ENCODE assay signal across 13 mouse cellular contexts in genomic region chr19:43679474-43679981, GRCm38 (mm10). TPM values are rescaled to one million over a fixed set of nuclear protein-coding genes. Genes with fewer than 3 reads are reported as not detected.
A peak's percentile ranks its signal among the peaks of the same experiment; 100 is the strongest.
DNase-seq lines count a peak whose midpoint lies in the region; ATAC-seq and TF ChIP-seq lines count a peak whose summit lies in the region.
"Had no signal": no experiment of that assay in that cellular context is flagged by ENCODE, and none has a peak within 500 bp of the region (broad histone marks: within the 10 kb centered on the region; RNA-seq: fewer than 3 reads in every experiment).

No protein-coding gene starts in this region.

- H3K27me3 ChIP-seq in intestine, embryonic 14.5 days (replicated peaks; ENCODE audit: control insufficient read depth, insufficient read depth, low read length) = no peaks in the 10 kb centered on the region
- H3K27me3 ChIP-seq in intestine, postnatal 0 days (replicated peaks; ENCODE audit: control insufficient read depth, insufficient read depth, low read length) = no peaks in the 10 kb centered on the region
- H3K27me3 ChIP-seq in CH12.LX (replicated peaks) = no peaks in the 10 kb centered on the region
- H3K27me3 ChIP-seq in liver, embryonic 11.5 days (replicated peaks; ENCODE audit: control insufficient read depth, insufficient read depth, low read length) = no peaks in the 10 kb centered on the region
- no peaks in the 10 kb centered on the region for H3K27me3 ChIP-seq in cerebellum, adult 2 months (ENCODE audit: control insufficient read depth, insufficient read depth, low read length)
- H3K27me3 ChIP-seq: embryonic facial prominence, embryonic 15.5 days had no signal

- H3K4me3 ChIP-seq in intestine, embryonic 14.5 days (ENCODE audit: low read depth, low read length) = no peak overlapping the region
- H3K4me3 ChIP-seq in intestine, postnatal 0 days (ENCODE audit: low read depth, low read length) = no peak overlapping the region
- H3K4me3 ChIP-seq in CH12.LX (replicated peaks in 1 of 3; ENCODE audit: low read depth in 2 of 3, low read length in 2 of 3, poor library complexity in 1 of 3) = no peak overlapping the region
- H3K4me3 ChIP-seq in liver, embryonic 11.5 days (ENCODE audit: low read depth, low read length) = no peak overlapping the region
- H3K4me3 ChIP-seq in cerebellum, adult 2 months (replicated peaks; ENCODE audit: insufficient read depth, low read depth, low read length) = no peak overlapping the region
- H3K4me3 ChIP-seq: embryonic facial prominence, embryonic 15.5 days; hindbrain, embryonic 13.5 days had no signal

- DNase-seq in intestine, embryonic 14.5 days (ENCODE audit: low spot score) = no peak
- DNase-seq in CH12.LX (ENCODE audit: extremely low read depth) = peak; percentile 50
- DNase-seq in liver, embryonic 11.5 days (ENCODE audit: low spot score) = no peak
- peak; percentile 37 for DNase-seq in skeletal muscle tissue, adult 2 months (ENCODE audit: low read depth, low spot score)
- DNase-seq in adrenal gland, postnatal 25 days = no peak
- no peak for DNase-seq in cerebellum, adult 2 months
- no peak for DNase-seq in gastrocnemius, adult 18-20 months (ENCODE audit: low spot score)
- DNase-seq: cerebellum, postnatal 14 days; forebrain, postnatal 0 days; kidney, postnatal 14 days had no signal

- no peak overlapping the region for H3K4me2 ChIP-seq in intestine, embryonic 14.5 days (ENCODE audit: low read length)
- H3K4me2 ChIP-seq in intestine, postnatal 0 days (replicated peaks; ENCODE audit: low read depth) = no peak overlapping the region
- H3K4me2 ChIP-seq in CH12.LX (ENCODE audit: insufficient read depth, low read depth, poor library complexity, severe bottlenecking) = no peak overlapping the region
- H3K4me2 ChIP-seq in liver, embryonic 11.5 days = 0 out of 2 replicates have a peak overlapping the region, but pooled peaks have one; percentile 4
- H3K4me2 ChIP-seq: embryonic facial prominence, embryonic 15.5 days; hindbrain, embryonic 13.5 days had no signal

- no peak for TF ChIP-seq POLR2A in CH12.LX (IDR thresholded peaks at IDR 0.05; ENCODE audit: low read depth, low read length)
- no peak for TF ChIP-seq POLR2A in cerebellum, adult 2 months (IDR thresholded peaks at IDR 0.05; ENCODE audit: borderline replicate concordance, insufficient read depth, low read length)

- TF ChIP-seq CTCF in intestine, postnatal 0 days (IDR thresholded peaks at IDR 0.05; ENCODE audit: low read depth) = no peak
- TF ChIP-seq CTCF in CH12.LX (conservative IDR thresholded peaks at IDR 0.05 in 1 of 2, IDR thresholded peaks at IDR 0.05 in 1 of 2; ENCODE audit: low read depth in 2 of 2, low read length in 2 of 2) = no peak
- TF ChIP-seq CTCF in cerebellum, adult 2 months (IDR thresholded peaks at IDR 0.05; ENCODE audit: borderline replicate concordance, insufficient read depth, low read depth, low read length) = no peak

- H3K79me2 ChIP-seq in CH12.LX (replicated peaks; ENCODE audit: control insufficient read depth, extremely low read depth, insufficient read depth, poor library complexity, severe bottlenecking) = no peaks in the 10 kb centered on the region; the same call in 1 of the 2 replicates

- peaks cover 9% of the 10 kb centered on the region for H3K4me1 ChIP-seq in intestine, embryonic 14.5 days (replicated peaks; ENCODE audit: control insufficient read depth, insufficient read depth, low read length)
- H3K4me1 ChIP-seq in intestine, postnatal 0 days (replicated peaks; ENCODE audit: control insufficient read depth, insufficient read depth, low read length) = peaks cover 6% of the 10 kb centered on the region; the same call in 1 of the 2 replicates
- H3K4me1 ChIP-seq in CH12.LX (ENCODE audit: control insufficient read depth in 1 of 2, insufficient read depth in 2 of 2) = peaks cover 8 to 38% of the 10 kb centered on the region in 2 experiments; a peak in 3 of 4 replicates
- H3K4me1 ChIP-seq in liver, embryonic 11.5 days (replicated peaks; ENCODE audit: control insufficient read depth, insufficient read depth, low read length) = peaks cover 5% of the 10 kb centered on the region; the same call in 1 of the 2 replicates
- no peaks in the 10 kb centered on the region for H3K4me1 ChIP-seq in cerebellum, adult 2 months (ENCODE audit: control insufficient read depth, insufficient read depth, low read length)

- no peak for TF ChIP-seq RAD21 in CH12.LX (IDR thresholded peaks at IDR 0.05; ENCODE audit: low read depth, low read length)

- dilution Hi-C loops in CH12.LX (cut with MboI; ENCODE audit: extremely low pct_ligation_motif_present, extremely low pct_unique_long_range_greater_than_20kb, low sequenced_read_pairs) = no loop called here

- ATAC-seq in intestine, embryonic 14.5 days (replicated peaks; ENCODE audit: low FRiP score, low TSS enrichment, low read depth) = no peak
- no peak for ATAC-seq in intestine, postnatal 0 days
- ATAC-seq in liver, embryonic 11.5 days (replicated peaks; ENCODE audit: low FRiP score) = no peak
- ATAC-seq: forebrain, postnatal 0 days had no signal

- no peak overlapping the region for H3K9ac ChIP-seq in intestine, embryonic 14.5 days (ENCODE audit: low read length)
- H3K9ac ChIP-seq in intestine, postnatal 0 days (ENCODE audit: low read depth, low read length) = no peak overlapping the region
- no peak overlapping the region for H3K9ac ChIP-seq in CH12.LX (ENCODE audit: insufficient read depth, low read depth)
- no peak overlapping the region for H3K9ac ChIP-seq in liver, embryonic 11.5 days (ENCODE audit: low read depth, low read length)
- H3K9ac ChIP-seq: embryonic facial prominence, embryonic 15.5 days; forebrain, postnatal 0 days; hindbrain, embryonic 13.5 days had no signal

- no peaks in the 10 kb centered on the region for H3K9me3 ChIP-seq in intestine, embryonic 14.5 days (ENCODE audit: control insufficient read depth, low read length)
- no peaks in the 10 kb centered on the region for H3K9me3 ChIP-seq in intestine, postnatal 0 days (ENCODE audit: control insufficient read depth)
- no peaks in the 10 kb centered on the region for H3K9me3 ChIP-seq in CH12.LX (replicated peaks; ENCODE audit: low read length)
- H3K9me3 ChIP-seq in liver, embryonic 11.5 days (ENCODE audit: control insufficient read depth, low read length) = no peaks in the 10 kb centered on the region
- H3K9me3 ChIP-seq: embryonic facial prominence, embryonic 15.5 days; hindbrain, embryonic 13.5 days had no signal

- in situ Hi-C loops in CH12.LX (cut with MboI; ENCODE audit: low pct_ligation_motif_present, low pct_unique_long_range_greater_than_20kb, low sequenced_read_pairs) = loop anchor here (5.0 kb wide), 2 partner anchors 33 to 73 kb away; partner anchors contain the start of genes Cox15 and Cutc

- H3K36me3 ChIP-seq in intestine, embryonic 14.5 days (ENCODE audit: control insufficient read depth, insufficient read depth, low read length) = no peaks in the 10 kb centered on the region
- H3K36me3 ChIP-seq in intestine, postnatal 0 days (ENCODE audit: control insufficient read depth, insufficient read depth) = no peaks in the 10 kb centered on the region; the same call in 1 of the 2 replicates
- no peaks in the 10 kb centered on the region for H3K36me3 ChIP-seq in CH12.LX (replicated peaks in 1 of 2; ENCODE audit: control insufficient read depth in 1 of 2, insufficient read depth in 1 of 2, low read length in 1 of 2)
- H3K36me3 ChIP-seq in liver, embryonic 11.5 days (ENCODE audit: control insufficient read depth, insufficient read depth, low read length) = no peaks in the 10 kb centered on the region
- H3K36me3 ChIP-seq: embryonic facial prominence, embryonic 15.5 days; hindbrain, embryonic 13.5 days had no signal

- 0 out of 2 replicates have a peak overlapping the region, but pooled peaks have one; percentile 43 for H3K27ac ChIP-seq in intestine, embryonic 14.5 days (ENCODE audit: low read depth)
- no peak overlapping the region; the same call in 1 of the 2 replicates for H3K27ac ChIP-seq in intestine, postnatal 0 days (ENCODE audit: low read depth, low read length)
- H3K27ac ChIP-seq in CH12.LX (ENCODE audit: insufficient read depth, low read depth) = no peak overlapping the region
- H3K27ac ChIP-seq in liver, embryonic 11.5 days (ENCODE audit: low read depth, low read length) = no peak overlapping the region; the same call in 1 of the 2 replicates
- no peak overlapping the region for H3K27ac ChIP-seq in cerebellum, adult 2 months (ENCODE audit: insufficient read depth, low read length)
- H3K27ac ChIP-seq: embryonic facial prominence, embryonic 15.5 days; hindbrain, embryonic 13.5 days had no signal

- WGBS in intestine, embryonic 14.5 days = 58% methylated on average over 10 of the region's 10 CpGs
- WGBS in intestine, postnatal 0 days = 63% methylated on average over 10 of the region's 10 CpGs
- 40% methylated on average over 10 of the region's 10 CpGs for WGBS in liver, embryonic 11.5 days
- WGBS in cerebellum, adult 2 months = 85% methylated on average over 10 of the region's 10 CpGs

- peak; percentile 25; the same call in 1 of the 2 replicates for TF ChIP-seq EP300 in CH12.LX (IDR thresholded peaks at IDR 0.05; ENCODE audit: low read length)

TF ChIP-seq in CH12.LX, 34 proteins besides CTCF, POLR2A, EP300 and RAD21 (continues in another document):
- TF ChIP-seq HCFC1 (IDR thresholded peaks at IDR 0.05; ENCODE audit: low read depth, low read length) (no peak), TBP (conservative IDR thresholded peaks at IDR 0.05; ENCODE audit: low read depth, low read length) (no peak), CHD2 (IDR thresholded peaks at IDR 0.05; ENCODE audit: low read length) (no peak)

RNA-seq across cellular contexts. Expression of gene Slc25a28, which starts 4.8 kb away (rescaled TPM):
- polyA plus RNA-seq in intestine, embryonic 14.5 days (2014; fragmentation: Nextera tagmentation; extraction: Ambion mirVana) = 18.6 and 21.4 TPM in 2 replicates
- 20.6 and 20.7 TPM in 2 replicates for polyA plus RNA-seq in intestine, postnatal 0 days (2015; fragmentation: Nextera tagmentation; extraction: Ambion mirVana)
- total RNA-seq in CH12.LX (2012; rRNA removed) (33.0 and 35.2 TPM in 2 replicates), CH12.LX (2014; rRNA removed) (37.8 and 41.5 TPM in 2 replicates)
- 42.8 and 48.1 TPM in 2 replicates for polyA plus RNA-seq in CH12.LX (2012; ENCODE audit: insufficient read length, low read depth)
- polyA plus RNA-seq in liver, embryonic 11.5 days (2014; fragmentation: Nextera tagmentation; extraction: Ambion mirVana) = 12.2 and 14.0 TPM in 2 replicates
- 78.7 and 96.2 TPM in 2 replicates for total RNA-seq in adrenal gland, postnatal 25 days (2021)
- 109 and 110 TPM in 2 replicates for polyA plus RNA-seq in cerebellum, adult 2 months (2012; rRNA removed)
- total RNA-seq in gastrocnemius, adult 18-20 months (2021) = 10 to 100 TPM; 26.2 to 34.0 TPM

RNA-seq across cellular contexts. Expression of gene Entpd7, which starts 9.9 kb away (rescaled TPM):
- 15.5 and 16.5 TPM in 2 replicates for polyA plus RNA-seq in intestine, embryonic 14.5 days (2014; fragmentation: Nextera tagmentation; extraction: Ambion mirVana)
- 61.5 and 65.2 TPM in 2 replicates for polyA plus RNA-seq in intestine, postnatal 0 days (2015; fragmentation: Nextera tagmentation; extraction: Ambion mirVana)
- total RNA-seq in CH12.LX (2012; rRNA removed) (6.0 and 7.7 TPM in 2 replicates), CH12.LX (2014; rRNA removed) (2.7 and 2.9 TPM in 2 replicates)
- 3.9 and 4.0 TPM in 2 replicates for polyA plus RNA-seq in CH12.LX (2012; ENCODE audit: insufficient read length, low read depth)
- polyA plus RNA-seq in liver, embryonic 11.5 days (2014; fragmentation: Nextera tagmentation; extraction: Ambion mirVana) = 8.5 and 9.2 TPM in 2 replicates
- 21.6 and 22.9 TPM in 2 replicates for total RNA-seq in adrenal gland, postnatal 25 days (2021)
- polyA plus RNA-seq in cerebellum, adult 2 months (2012; rRNA removed) = 10.8 and 11.7 TPM in 2 replicates
- total RNA-seq in gastrocnemius, adult 18-20 months (2021) = 1 to 10 TPM in 1 of 2 experiments, under 1 TPM in 1; 0.74 to 1.6 TPM

Comparison
In these comparisons a context has a peak if more than half of its experiments do, and no peak if none do; other contexts are left out.
1. DNase-seq: peak in CH12.LX (single experiment) and skeletal muscle tissue, adult 2 months (single experiment); none in intestine, embryonic 14.5 days (single experiment), liver, embryonic 11.5 days (single experiment), adrenal gland, postnatal 25 days (single experiment), cerebellum, adult 2 months (0 of 2) and gastrocnemius, adult 18-20 months (single experiment).